Mouse (Mus musculus) left cerebral cortex, adult 18-20 months (tissue): ENCODE results near the gene Atp4b. TPM values are rescaled to one million over a fixed set of nuclear protein-coding genes. Genes with fewer than 3 reads are reported as not detected.
A peak's percentile ranks its signal among the peaks of the same experiment; 100 is the strongest.

Experiments used
- DNase-seq, 2 experiments: peaks; one replicate each; pipeline ENCODE4 v3.0.0; 2021 to 2022; ENCODE audit warnings: low spot score in 2 of 2, mixed read lengths in 1 of 2
- long read RNA-seq, 2 experiments: library from polyadenylated mRNA; stranded (forward); transcript quantifications; one replicate each; pipeline ENCODE4 v2.0.0; 2021
- total RNA-seq, 2 experiments: library from RNA; stranded (reverse); gene quantifications; 2 replicates each; pipeline ENCODE4 v1.2.3; 2021

The Atp4b gene
- not detected for total RNA-seq
- long read RNA-seq, experiment 1, result 0 reads
- long read RNA-seq, experiment 2, result 0 reads

DNA sequence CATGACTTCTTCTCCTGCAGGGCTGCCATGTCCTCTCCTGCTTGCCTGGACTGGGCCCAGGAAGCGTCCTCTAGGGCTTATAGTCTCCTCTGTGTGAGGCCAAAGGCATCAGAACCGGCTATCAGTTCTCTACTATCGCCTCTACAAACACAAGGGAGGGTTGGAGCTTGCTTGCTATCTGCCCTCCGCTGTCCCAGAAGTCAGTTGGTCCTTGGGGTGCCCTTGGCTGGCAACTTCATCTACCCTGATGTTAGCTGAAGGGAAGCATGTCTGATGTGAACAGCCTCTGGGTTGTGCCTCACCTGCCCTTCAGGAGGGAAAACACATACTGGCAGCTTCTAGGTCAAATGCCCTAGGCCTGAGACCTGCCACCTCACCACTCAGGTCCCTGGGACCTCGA is at the start of gene Atp4b:
Gene Atp4b (minus strand): TSS at position 101 of the 400 bp plus-strand sequence.
- DNase-seq, result no peak

DNA sequence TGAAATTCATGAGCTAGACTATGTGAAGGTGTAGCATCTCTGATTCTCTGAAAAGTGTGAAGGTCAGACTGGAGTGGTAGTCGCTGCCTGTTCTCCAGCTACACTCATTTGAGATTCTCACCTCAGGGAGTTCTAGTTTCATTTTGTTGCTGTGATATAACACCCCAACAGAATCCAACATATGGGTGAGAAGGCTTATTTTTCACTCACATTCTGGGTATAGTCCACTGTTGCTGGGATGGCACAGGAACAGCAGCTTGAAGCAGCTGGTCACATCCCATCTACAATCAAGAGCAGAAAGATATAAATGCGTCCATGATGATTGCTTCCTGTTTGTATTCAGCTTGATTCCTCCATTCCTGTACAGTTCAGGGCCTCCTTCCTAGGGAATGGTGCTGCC is 45.5 kb upstream of the Atp4b start:
- DNase-seq, result no peak

DNA sequence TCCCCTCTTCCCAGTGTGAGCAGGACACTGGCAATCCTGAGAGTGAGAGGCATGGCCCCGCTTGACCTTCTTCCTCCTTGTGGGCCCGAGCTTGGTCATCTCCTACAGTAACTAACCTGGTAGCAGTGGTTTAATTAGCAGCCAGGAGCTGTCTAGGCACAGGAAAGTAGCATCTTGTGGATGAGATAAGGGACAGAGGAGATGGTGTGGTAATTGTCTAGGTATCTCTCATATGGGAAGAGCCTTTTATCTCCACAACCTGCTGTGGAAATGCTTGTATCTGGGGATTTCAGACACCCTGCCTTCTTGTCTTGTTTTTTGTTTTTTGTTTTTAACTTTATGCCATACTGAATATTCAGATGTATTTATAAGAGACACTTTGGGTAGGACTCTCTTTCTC is 40.9 kb upstream of the Atp4b start:
- DNase-seq, result no peak

DNA sequence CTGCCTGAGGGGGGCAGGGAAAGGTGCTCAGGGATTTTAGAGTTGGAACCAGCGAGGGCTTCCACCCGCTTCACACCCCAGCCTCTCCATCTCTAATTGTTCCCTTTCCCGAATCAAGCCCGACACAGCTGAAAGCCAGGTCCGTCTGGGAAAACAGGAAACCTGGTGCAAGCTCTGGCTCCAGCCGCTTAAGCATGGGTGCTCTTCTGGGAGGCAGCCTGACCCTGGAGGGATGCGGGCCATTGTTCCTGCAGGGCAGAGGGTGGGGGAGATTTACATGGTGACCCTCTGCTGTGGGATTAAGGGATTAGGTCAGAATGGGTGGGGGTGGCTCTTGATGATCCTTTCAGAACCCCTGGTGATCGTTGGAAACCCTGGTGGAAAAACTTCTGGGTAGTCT is 39.4 kb upstream of the Atp4b start:
- no peak for DNase-seq

DNA sequence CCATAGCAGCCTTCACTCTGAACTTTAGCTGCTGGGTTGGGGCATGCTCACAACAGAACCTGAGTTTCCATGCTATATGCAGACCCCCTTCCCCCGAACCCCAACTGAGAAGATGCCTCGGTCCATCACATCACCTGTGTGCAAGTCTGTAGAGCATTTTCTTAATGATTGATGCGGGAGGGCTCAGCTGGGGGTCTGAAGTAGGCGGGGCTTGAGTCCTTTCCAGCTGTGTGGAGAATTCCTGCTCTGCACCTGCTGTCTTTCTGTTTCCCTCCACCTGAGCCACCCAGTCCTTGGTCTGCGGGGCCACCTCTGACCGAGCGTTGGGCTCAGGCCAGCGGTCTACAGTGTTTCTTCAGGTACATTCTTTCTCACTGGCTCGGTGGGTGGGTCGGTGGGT is 38.3 kb upstream of the Atp4b start, which contains the start of gene Tmem255b:
Gene Tmem255b (plus strand): TSS at position 301 of the 400 bp plus-strand sequence.
- no peak for DNase-seq

DNA sequence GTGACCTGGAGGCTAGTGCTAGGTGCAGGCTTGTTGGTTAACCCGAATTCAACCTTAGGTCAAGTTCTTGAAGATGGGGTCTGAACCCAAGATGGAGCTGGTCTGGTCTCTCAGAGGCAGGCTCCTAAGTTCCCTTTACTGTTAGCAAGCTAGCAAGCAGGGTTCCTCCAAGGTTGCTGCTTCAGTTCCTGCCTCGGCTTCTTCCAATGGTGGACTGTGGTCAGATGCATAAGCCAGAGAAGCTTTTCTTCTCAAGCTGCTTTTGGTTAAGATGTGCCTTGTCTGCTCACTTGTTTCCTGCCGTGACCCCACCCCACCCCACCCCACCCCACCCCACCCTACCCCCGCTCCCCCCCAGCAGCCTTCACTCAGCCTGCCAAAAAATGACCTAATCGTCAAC is 36.5 kb upstream of the Atp4b start:
- DNase-seq, result no peak

DNA sequence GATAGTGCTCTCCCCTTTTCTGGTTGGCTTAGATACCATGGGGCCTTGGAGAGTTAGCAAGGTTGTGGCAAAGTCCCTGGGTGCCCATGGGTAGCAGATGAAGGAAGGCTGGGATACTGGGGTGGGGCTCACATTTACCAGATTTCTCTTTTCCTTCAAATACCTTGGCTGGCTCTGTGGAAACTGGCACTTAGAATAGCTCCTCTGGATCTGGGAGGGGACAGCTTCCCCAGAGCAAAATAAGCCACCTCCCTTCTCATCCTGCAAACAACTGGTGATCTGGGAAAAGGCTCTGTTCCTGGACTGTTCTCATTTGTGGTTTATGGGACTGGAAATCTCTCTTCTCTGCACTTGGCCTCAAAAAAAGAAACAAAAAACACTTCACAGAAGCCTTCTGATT is 34.2 kb upstream of the Atp4b start:
- DNase-seq, result no peak

DNA sequence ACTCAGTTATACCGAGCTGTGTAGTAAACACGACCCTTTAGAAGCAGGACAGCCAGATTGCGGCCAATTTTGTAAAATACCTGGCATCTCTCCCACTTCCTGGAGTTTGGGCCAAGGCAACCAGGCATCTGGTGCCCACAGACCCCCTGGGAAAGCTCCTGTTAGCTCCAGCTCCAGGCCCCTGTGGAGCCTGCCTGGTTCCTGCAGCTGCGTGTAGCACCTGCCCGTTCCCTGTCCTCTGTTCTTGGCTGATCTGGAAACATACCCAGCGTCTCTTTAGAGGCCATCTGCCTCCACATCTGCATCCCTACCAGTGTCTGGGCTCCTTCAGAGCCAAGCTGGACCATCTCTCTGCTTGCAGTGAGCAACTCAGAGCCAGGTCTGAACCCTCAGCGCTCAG is 33.8 kb upstream of the Atp4b start:
- no peak for DNase-seq

DNA sequence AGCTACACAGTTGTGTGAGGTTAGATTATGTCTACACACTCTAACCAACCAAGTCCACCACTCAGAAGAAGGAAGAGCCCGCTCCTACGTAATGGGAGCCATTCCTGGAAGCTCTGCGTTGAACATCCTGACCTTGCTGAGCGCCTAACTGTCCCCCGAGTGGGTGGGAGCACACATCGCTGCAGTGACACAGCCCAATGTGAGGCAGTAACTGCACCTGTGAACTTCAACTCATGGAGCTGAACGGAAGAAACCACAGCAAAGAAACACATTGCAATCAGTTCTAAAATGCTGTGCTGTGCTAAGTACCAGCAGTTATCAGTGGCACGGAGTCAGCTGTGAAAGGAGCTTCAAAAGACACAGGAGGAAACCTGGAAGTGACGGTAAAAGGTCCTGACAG is 31.5 kb upstream of the Atp4b start:
- no peak for DNase-seq

DNA sequence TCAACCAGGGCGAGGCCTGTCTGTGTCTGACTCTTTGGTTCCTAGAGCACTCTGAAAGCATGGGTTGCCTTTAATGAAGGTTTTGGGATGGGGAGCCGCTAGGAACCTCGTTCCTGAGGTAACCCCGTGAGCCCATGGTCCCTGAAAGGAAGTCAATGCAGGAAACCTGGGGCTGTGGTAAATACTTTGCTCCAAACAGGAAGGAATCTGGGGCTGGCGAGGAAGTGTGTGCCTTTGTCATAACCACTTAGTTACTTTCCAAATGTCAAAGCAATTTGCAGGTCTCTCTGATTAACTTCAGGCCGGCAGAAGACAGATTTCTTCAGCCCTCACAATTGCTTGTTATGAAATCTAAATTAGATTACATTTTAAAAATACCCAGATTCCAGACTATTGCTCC is 30.7 kb upstream of the Atp4b start:
- no peak for DNase-seq

DNA sequence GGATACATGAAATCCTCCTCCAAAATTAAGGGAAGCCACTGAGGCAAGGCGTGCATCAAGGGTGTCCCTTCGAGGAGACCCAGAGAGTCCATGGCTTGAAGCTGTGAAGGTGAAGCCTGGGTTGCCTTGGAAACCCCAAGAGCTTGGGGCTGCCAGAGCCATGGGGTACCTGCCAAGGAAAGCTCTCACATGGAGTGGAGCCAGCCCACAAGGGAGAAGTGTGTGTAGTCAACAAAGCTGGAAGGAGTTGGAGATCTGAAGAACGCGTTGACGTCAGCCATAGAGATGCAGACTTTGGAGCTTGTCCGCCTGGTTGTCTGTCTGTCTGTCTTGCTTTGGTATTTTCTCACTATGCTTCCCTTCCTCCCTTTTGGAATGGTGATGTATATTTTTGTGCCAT is 24.3 kb upstream of the Atp4b start:
- peak in 1 of 2 experiments; percentile 21 for DNase-seq

DNA sequence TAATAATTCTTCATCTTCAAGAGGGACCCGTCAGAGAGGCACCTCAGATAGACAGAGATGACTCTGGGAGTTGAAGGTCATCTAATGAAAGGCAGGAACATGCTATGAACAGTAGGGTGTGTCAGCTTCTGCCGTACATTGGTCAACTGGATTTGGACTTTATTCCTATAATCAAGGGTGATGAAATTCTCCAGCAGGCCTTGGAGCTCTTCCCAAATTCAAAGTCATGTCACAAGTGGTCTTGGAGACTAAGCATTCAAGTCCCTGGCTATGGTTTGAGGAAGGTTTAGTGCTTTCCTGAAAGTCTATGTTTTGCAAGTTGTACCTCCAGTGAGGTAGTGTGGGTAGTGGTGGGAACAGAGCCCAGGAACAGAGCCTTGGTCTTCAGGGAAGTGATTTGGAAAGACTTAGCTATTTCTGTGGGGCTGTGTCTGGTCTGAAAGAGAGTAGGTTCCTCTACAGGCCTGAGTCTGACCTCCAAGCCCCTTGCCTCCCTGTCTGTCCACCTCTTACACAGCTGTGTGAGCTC is 22.6 kb upstream of the Atp4b start:
- no peak for DNase-seq

DNA sequence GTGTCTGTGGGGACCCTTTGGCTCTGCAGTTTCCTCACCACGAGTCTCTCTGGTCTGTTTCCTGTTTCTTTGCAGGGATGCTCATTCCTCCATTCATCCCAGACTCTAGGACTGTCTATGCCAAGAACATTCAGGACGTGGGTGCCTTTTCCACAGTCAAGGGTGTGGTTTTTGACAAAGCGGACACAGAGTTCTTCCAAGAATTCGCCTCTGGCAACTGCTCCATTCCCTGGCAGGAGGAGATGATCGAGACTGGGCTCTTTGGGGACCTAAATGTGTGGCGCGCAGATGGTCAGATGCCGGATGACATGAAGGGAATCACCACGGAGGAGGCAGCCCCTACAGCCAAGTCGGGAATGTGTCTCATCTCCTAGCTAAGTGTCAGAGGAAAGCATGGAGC is 19.3 kb upstream of the Atp4b start:
- DNase-seq, result peak; percentile 36 to 49

DNA sequence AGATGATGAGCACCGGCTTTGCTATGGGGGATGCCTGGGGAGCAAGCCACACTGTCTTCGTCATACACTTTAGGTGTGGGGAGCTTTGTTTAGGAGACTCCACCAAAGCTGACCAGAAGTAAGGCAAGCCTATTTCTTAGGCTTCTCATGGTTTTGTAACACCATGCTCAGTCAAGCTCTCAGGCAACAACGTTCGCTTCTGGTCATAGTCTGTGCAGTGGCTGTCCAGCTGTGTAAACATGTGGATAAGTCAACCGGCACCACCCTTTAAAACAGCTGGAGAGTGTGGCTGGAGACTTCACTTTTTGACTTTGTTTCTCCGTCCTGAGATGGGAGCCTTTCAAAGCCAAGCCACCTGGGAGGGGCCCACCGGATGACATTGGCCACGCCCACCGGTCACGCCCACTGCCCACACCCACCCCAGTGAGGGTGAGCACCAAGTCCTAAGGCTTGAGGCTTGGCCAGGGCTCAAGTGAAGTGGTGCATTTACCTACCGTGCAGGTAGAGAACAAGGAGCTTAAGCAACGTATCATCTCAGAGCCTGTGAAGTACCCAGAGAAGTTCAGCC is 17.3 kb upstream of the Atp4b start:
- DNase-seq, result no peak

DNA sequence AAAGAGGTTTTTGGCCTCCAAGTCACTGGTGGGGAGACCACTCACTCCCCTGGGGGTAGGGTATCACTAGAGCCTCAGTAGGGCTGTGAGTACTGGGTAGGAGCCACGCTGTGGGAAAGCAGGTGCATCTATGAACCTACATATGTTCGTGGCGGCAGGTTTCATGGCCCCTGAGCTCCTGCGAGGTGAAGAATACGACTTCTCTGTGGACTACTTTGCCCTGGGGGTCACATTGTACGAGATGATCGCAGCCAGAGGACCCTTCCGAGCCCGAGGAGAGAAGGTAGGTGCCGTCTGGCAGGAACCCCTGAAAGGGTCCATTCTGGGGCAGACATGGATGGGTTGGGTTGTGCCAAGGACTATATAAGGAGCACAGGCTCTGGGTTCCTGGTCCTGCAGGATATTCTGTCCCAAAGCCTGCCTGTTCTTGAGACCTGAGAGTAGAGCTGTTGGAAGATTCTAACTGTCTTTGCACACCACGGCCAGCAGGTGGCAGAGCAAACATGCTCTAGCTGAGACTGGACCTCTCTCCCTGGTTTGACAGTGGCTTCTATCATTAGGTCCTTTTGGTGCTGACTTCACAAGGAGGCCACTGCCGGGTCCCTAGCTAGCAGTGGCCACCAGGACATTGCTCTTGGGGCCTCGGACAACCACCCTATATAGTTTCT is 16.4 kb upstream of the Atp4b start:
- DNase-seq, result peak; percentile 53 to 67

DNA sequence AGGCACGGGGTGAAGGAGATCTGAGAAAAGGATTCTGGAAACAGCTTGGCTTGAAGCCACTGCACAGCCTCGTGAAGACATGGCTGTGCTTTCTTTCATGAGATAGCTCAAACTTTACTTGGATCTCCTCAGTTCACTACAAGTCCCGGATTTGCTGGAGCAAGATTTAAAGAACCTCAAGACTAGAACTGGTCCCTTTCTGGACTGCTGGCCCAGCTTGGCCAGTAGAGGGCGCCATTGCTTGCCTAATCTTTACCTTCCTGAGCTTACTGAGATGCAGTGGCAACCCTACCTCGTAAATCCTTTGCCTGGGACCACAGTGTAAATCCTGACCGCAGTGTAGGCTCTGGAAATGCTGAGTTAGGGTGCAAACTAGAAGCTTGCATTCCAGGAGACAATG is 15.0 kb upstream of the Atp4b start:
- DNase-seq, result peak; percentile 64 to 73

DNA sequence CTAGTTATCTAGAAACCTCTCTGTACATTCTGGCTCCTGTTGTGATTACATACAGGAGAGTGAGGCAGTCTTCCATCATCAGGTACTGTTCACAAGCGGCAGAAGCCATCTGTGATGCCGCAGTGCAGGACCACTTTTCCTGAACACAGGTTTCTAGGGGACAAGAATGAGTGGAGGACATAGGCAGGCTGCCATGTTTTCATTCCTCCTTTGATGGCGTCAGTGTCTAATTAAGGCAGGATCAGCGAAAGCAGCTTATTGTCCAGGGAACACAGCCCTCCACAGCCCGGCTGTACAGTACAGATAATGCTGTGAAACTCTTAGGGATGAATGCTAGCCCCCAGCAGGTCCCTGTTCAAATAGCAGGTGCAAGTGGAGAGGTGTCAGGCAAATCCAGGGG is 9.4 kb upstream of the Atp4b start:
- DNase-seq, result no peak

DNA sequence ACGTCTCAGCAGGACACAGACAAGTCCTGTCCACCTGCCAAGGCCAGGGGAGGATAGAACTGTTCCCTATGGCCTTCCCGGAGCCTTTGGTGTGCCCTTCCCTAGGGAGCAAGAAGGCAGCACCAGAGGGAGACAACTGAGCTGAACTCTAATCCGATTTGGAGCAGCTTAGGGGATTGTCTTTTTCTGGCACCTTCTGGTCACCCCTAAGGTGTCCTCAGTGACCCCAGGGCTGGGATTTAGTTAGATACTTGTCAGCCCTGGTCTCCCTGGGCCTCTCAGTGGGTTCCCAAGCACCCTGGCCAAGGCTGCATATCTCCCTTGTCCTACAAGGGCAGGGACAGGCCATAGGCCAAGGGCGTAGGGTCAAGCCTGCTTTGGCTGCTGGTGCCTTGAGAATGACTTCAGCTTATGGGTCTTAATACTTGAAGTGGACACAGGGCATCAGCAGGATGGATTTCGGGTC is 8.1 kb upstream of the Atp4b start, which contains the start of gene Grk1:
Gene Grk1 (plus strand): TSS at position 416 of the 466 bp plus-strand sequence.
- DNase-seq, result no peak

DNA sequence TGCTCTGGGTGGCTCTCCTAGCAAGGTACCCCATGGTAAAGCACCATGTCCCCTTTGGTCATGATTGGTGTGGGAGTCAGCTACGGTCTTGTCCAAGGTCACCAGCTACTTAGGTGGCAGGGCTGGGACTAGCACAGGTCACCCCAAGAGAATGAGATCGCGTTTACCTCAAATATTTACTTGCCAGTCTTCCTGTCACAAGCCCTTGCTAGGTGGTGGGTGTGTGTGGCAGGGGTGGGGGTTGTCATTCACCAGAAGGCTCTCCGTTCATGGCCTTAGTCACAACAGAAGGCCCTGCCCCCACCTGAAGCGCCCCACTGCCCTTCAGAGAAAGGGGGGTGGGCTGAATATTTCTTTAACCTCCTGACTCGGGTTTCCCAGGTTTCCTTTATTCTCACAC is 6.9 kb upstream of the Atp4b start:
- no peak for DNase-seq

DNA sequence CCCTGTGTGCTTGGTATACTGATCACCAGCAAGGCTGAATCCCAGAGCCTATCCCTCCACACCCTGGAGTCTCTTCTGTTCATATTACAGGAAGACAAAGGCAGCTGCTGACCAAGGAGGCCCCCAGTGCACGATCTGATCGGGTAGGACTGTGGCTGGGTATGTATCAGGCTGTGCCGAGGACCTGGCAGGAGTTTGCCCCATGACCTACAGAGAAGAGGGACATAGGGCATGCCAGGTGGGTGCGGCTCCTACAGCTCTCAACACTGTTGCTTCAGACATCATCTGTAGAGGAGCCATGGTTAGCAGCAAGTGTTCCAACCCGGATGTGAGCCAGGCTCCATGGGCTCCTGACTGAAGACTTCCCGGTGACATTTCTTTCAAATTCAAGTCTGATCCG is 2.8 kb downstream of the Atp4b start:
- no peak for DNase-seq

DNA sequence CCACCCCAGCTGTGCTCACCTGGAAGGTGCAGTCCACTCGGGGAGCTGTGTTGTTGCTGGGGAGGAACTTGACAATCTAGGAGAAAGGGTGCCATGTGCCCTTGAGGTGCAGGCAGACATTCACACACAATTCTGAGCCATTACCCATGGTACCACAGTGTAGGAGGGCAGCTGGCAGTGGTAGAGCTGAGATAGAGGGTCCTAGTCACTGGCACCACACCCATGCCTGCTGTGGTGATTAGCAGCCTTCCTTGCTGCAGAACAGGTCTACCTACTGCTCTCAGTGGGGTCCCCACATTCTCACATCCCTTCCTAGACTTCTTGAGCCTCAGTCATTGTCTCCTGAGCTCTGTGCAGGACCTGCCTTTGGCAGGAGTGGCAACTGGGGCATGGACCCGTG is 7.9 kb downstream of the Atp4b start:
- DNase-seq, result no peak

DNA sequence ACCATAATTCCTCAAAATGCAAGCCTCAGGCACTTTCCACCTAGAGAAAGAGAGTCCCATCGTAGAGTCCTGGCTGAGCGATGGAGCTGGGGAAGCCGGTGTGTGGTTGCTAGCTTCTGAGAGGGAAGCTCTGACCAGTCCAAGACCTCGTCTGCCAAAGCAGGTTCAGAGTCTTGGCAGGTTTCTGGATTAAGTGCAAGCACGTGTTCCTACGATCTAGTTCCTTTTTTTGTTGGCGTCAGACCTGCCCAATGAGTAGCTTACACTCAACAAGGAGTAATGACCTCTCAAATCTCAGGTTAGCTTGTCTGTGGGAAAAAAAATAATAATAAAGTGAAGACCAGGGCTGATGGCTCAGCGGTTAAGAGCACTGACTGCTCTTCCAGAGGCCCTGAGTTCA is 8.9 kb downstream of the Atp4b start:
- DNase-seq, result no peak

DNA sequence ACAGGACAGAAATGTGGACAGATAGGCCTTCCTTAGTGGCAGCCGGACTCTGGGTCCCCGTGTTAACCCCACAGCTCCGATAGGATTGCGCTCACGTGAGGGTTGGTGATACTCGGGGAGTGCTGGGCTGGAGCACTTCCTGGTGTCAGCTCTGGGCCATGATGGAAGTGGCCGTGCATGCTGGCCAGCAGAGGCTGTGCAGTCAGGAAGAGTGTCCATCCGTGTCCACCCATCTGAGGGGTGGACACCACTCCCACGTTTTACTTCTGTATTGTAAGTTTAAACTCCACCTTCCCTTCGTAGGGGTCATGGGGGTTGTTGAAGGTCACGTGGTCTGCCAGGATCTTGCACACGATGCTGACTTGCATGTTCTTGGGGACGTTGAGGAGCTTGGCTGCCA is 10.3 kb downstream of the Atp4b start:
- no peak for DNase-seq
